Mouse (Mus musculus) splenic B cell, adult 2 months (primary cell): Measurements from ENCODE around the gene Hps1.

Experiments used
- DNase-seq: peaks from one replicate; pipeline ENCODE4 v3.0.0-alpha.2; 2011; ENCODE audit warnings: low read depth, low spot score
- H3K27me3 ChIP-seq: 2 replicates; pipeline ENCODE4 v1.6.1; 2012; ENCODE audit warnings: mild to moderate bottlenecking, low read length, moderate library complexity, mixed read lengths; ENCODE audit not compliant: control insufficient read depth, poor library complexity, insufficient read depth, severe bottlenecking
- H3K36me3 ChIP-seq: 2 replicates; pipeline ENCODE4 v1.6.1; 2012; ENCODE audit warnings: mild to moderate bottlenecking, low read length, moderate library complexity, mixed read lengths; ENCODE audit not compliant: control insufficient read depth, poor library complexity, insufficient read depth, severe bottlenecking

The Hps1 gene

GRCm38 (mm10) chr19:42777801-42778200 is 2.0 kb downstream of the Hps1 start:
- Histone ChIP-seq H3K27me3 (no peaks in the 10 kb centered on the region), H3K36me3 (no peaks in the 10 kb centered on the region)
- DNase-seq = peak; percentile 38

- H3K36me3 ChIP-seq = 0 out of 2 replicates have a peak, but pooled peaks cover 1% of the 10 kb centered on the region
- peak; percentile 57 for DNase-seq
- H3K27me3 ChIP-seq = no peaks in the 10 kb centered on the region
Measured at GRCm38 (mm10) chr19:42776813-42777212, 3.0 kb downstream of the Hps1 start.

GRCm38 (mm10) chr19:42770141-42770872 is 9.5 kb downstream of the Hps1 start:
- no peaks in the 10 kb centered on the region for H3K27me3 ChIP-seq
- peaks cover 4% of the 10 kb centered on the region; the same call in 1 of the 2 replicates for H3K36me3 ChIP-seq
- no peak for DNase-seq

- no peak for DNase-seq
- no peaks in the 10 kb centered on the region for H3K27me3 ChIP-seq
- peaks cover 4% of the 10 kb centered on the region; the same call in 1 of the 2 replicates for H3K36me3 ChIP-seq
Measured at GRCm38 (mm10) chr19:42769648-42770047, 10.1 kb downstream of the Hps1 start.

- Histone ChIP-seq H3K27me3 (no peaks in the 10 kb centered on the region), H3K36me3 (peaks cover 4% of the 10 kb centered on the region; the same call in 1 of the 2 replicates)
- DNase-seq = no peak
Measured at GRCm38 (mm10) chr19:42767361-42767760, 12.4 kb downstream of the Hps1 start.

GRCm38 (mm10) chr19:42764398-42764797 is 15.4 kb downstream of the Hps1 start:
- Histone ChIP-seq H3K36me3 (no peaks in the 10 kb centered on the region; the same call in 1 of the 2 replicates), H3K27me3 (no peaks in the 10 kb centered on the region)
- no peak for DNase-seq

- no peak for DNase-seq
- Histone ChIP-seq H3K27me3 (no peaks in the 10 kb centered on the region), H3K36me3 (no peaks in the 10 kb centered on the region; the same call in 1 of the 2 replicates)
Measured at GRCm38 (mm10) chr19:42756671-42757070, 23.1 kb downstream of the Hps1 start.

- Histone ChIP-seq H3K36me3 (no peaks in the 10 kb centered on the region; the same call in 1 of the 2 replicates), H3K27me3 (no peaks in the 10 kb centered on the region)
- no peak for DNase-seq
Measured at GRCm38 (mm10) chr19:42755148-42755870, 24.5 kb downstream of the Hps1 start.

GRCm38 (mm10) chr19:42753141-42753917 is 26.4 kb downstream of the Hps1 start:
- Histone ChIP-seq H3K27me3 (no peaks in the 10 kb centered on the region), H3K36me3 (no peaks in the 10 kb centered on the region)
- peak; percentile 23 for DNase-seq

- no peak for DNase-seq
- Histone ChIP-seq H3K36me3 (no peaks in the 10 kb centered on the region), H3K27me3 (no peaks in the 10 kb centered on the region)
Measured at GRCm38 (mm10) chr19:42752363-42752931, 27.3 kb downstream of the Hps1 start, which contains the start of gene Pyroxd2. Pyroxd2 (minus strand) TSS chr19:42752775.

- Histone ChIP-seq H3K27me3 (no peaks in the 10 kb centered on the region), H3K36me3 (no peaks in the 10 kb centered on the region)
- DNase-seq = no peak
Measured at GRCm38 (mm10) chr19:42750196-42750595, 29.6 kb downstream of the Hps1 start.

- H3K36me3 ChIP-seq = no peaks in the 10 kb centered on the region
- H3K27me3 ChIP-seq = no peaks in the 10 kb centered on the region
- DNase-seq = no peak
Measured at GRCm38 (mm10) chr19:42746702-42747101, 33.1 kb downstream of the Hps1 start.

GRCm38 (mm10) chr19:42745869-42746224 is 33.9 kb downstream of the Hps1 start:
- no peak for DNase-seq

GRCm38 (mm10) chr19:42745084-42745868 is 34.5 kb downstream of the Hps1 start:
- Histone ChIP-seq H3K36me3 (no peaks in the 10 kb centered on the region), H3K27me3 (no peaks in the 10 kb centered on the region)
- no peak for DNase-seq

More at GRCm38 (mm10) chr19:42745869-42746224, 33.9 kb downstream of the Hps1 start:
- no peaks in the 10 kb centered on the region for H3K36me3 ChIP-seq
- H3K27me3 ChIP-seq = no peaks in the 10 kb centered on the region
